Mouse (Mus musculus): ENCODE data around the gene Slit3. TPM values are rescaled to one million over a fixed set of nuclear protein-coding genes. Genes with fewer than 3 reads are reported as not detected.

Gene Slit3
- polyA plus RNA-seq, 1 experiment from 2014 or later, result not detected

DNA sequence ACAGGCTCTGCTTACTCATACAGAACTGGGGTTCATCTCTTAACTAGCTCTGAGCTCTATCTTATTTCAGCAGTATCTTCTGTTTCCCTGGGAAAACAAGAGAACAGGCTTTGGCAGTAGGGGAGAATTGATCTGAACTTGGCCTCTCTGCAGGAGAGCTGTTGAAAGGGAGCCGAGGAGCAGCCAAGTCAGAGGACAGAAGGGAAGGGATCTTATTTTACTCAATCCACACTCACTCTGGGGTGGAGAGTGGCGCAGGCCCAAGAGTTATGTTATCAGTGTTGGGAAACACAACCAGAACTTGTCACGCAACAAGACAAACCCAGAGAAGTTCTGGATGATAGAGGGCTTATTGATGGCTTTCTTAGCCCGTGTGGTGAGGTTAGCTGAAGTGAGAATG lies 130.9 kb downstream of the Slit3 start:
- Histone ChIP-seq H3K4me3 (ENCODE audit: inconsistent target) (no peak overlapping the region), H3K36me3 (ENCODE audit: inconsistent target) (no peaks in the 10 kb centered on the region), H3K79me2 (ENCODE audit: inconsistent target) (no peaks in the 10 kb centered on the region), H3K27ac (no peak overlapping the region)
- WGBS (ENCODE audit: missing documents), result 86% methylated on average over 4 of the region's 4 CpGs

GRCm38 (mm10) chr11:35257351-35257750 lies 136.3 kb downstream of the Slit3 start:
- WGBS (ENCODE audit: missing documents), result 71% methylated on average over 6 of the region's 6 CpGs

GRCm38 (mm10) chr11:35261562-35262087 lies 140.6 kb downstream of the Slit3 start:
- 92% methylated on average over 10 of the region's 10 CpGs for WGBS (ENCODE audit: missing documents)
- no peaks in the 10 kb centered on the region for H3K79me2 ChIP-seq (ENCODE audit: inconsistent target)
- H3K27ac ChIP-seq, result no peak overlapping the region
- H3K36me3 ChIP-seq (ENCODE audit: inconsistent target), result no peaks in the 10 kb centered on the region
- H3K4me3 ChIP-seq (ENCODE audit: inconsistent target), result no peak overlapping the region

More at GRCm38 (mm10) chr11:35257351-35257750, 136.3 kb downstream of the Slit3 start:
- H3K36me3 ChIP-seq (ENCODE audit: inconsistent target), result no peaks in the 10 kb centered on the region
- H3K27ac ChIP-seq, result no peak overlapping the region
- H3K4me3 ChIP-seq (ENCODE audit: inconsistent target), result no peak overlapping the region
- no peaks in the 10 kb centered on the region for H3K79me2 ChIP-seq (ENCODE audit: inconsistent target)

DNA sequence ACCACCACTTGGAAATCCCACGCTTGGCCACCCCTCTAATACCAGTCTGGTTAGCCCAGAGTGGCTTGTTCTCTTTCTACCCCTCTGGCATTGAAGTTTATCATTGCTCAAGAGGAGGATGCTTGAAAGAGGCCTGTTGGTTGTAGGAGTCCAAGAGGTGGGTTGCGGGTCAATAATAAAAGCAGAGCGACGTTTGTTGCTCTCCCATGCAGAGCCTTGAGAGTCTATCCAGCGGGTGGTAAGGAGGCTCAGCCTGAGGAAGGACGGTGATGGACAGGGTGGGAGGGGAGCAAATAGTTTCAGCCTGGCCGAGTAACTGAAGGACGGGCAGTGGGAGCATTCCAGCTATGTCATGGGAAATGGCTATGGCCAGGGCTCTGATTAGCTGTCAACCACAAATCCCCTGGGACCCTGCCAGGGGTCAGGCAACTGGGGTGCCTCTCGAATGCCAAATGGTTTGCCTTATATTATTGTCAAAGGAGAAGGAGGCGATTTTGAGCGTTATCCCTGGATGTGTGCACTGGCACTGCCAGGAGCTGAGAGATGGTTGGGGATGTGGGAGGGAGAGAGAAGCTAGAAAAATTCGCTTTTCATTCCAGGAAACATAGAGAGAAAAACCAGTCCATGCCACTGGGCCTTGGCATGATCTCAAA lies 141.4 kb downstream of the Slit3 start:
- no peaks in the 10 kb centered on the region for H3K36me3 ChIP-seq (ENCODE audit: inconsistent target)
- no peak overlapping the region for H3K4me3 ChIP-seq (ENCODE audit: inconsistent target)
- WGBS (ENCODE audit: missing documents), result 91% methylated on average over 12 of the region's 12 CpGs
- H3K79me2 ChIP-seq (ENCODE audit: inconsistent target), result no peaks in the 10 kb centered on the region
- H3K27ac ChIP-seq, result no peak overlapping the region

GRCm38 (mm10) chr11:35264749-35265148 lies 143.7 kb downstream of the Slit3 start:
- Histone ChIP-seq H3K79me2 (ENCODE audit: inconsistent target) (no peaks in the 10 kb centered on the region), H3K27ac (no peak overlapping the region), H3K36me3 (ENCODE audit: inconsistent target) (no peaks in the 10 kb centered on the region), H3K4me3 (ENCODE audit: inconsistent target) (no peak overlapping the region)
- 86% methylated on average over 3 of the region's 3 CpGs for WGBS (ENCODE audit: missing documents)

DNA sequence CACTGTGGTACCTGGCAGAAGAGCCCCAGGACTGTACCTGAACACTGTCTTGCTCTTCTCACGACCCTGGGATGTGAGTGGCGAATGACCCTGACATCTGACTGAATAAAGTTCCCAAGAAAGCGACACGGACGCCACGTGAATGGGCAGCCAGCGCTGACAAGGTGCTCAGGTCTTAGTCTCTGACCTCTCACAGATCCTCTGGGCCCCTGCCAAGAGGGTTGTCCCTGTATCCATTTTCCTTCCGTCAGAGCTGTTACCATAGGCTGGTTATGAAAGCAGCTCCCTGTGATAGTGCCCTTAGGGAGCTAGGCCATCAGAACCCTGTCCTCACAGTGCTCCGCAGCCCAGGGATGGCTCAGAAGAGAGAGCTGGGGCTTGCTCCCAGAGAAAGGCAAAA lies 149.4 kb downstream of the Slit3 start:
- Histone ChIP-seq H3K4me3 (ENCODE audit: inconsistent target) (no peak overlapping the region), H3K36me3 (ENCODE audit: inconsistent target) (no peaks in the 10 kb centered on the region), H3K79me2 (ENCODE audit: inconsistent target) (no peaks in the 10 kb centered on the region), H3K27ac (no peak overlapping the region)
- 95% methylated on average over 9 of the region's 9 CpGs for WGBS (ENCODE audit: missing documents)

DNA sequence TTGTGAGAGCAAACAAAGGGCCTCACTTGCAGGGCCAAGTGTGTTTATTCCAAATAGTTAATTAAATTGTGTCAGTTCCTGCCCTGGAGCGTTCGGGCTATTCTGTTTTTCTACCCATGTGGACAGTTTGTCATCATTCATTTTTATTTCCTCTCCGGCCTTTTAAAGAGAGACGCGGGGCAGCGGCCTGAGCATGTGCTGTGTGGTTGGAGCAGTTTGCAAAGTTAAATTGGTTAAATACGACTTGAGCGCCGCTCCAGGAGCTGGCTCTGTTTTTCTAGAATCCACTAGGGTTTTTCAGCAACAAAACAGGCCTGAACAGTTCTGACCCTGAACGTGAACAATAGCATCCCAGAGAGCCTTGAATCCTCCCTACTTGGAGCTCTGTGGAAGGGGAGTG lies 152.4 kb downstream of the Slit3 start:
- Histone ChIP-seq H3K79me2 (ENCODE audit: inconsistent target) (no peaks in the 10 kb centered on the region), H3K36me3 (ENCODE audit: inconsistent target) (no peaks in the 10 kb centered on the region), H3K4me3 (ENCODE audit: inconsistent target) (no peak overlapping the region), H3K27ac (no peak overlapping the region)
- 68% methylated on average over 10 of the region's 10 CpGs for WGBS (ENCODE audit: missing documents)

GRCm38 (mm10) chr11:35274036-35274435 lies 153.0 kb downstream of the Slit3 start:
- no peaks in the 10 kb centered on the region for H3K36me3 ChIP-seq (ENCODE audit: inconsistent target)
- no peak overlapping the region for H3K4me3 ChIP-seq (ENCODE audit: inconsistent target)
- 86% methylated on average over 3 of the region's 3 CpGs for WGBS (ENCODE audit: missing documents)
- H3K79me2 ChIP-seq (ENCODE audit: inconsistent target), result no peaks in the 10 kb centered on the region
- H3K27ac ChIP-seq, result no peak overlapping the region

GRCm38 (mm10) chr11:35275300-35275699 lies 154.3 kb downstream of the Slit3 start:
- Histone ChIP-seq H3K27ac (no peak overlapping the region), H3K79me2 (ENCODE audit: inconsistent target) (no peaks in the 10 kb centered on the region), H3K4me3 (ENCODE audit: inconsistent target) (no peak overlapping the region), H3K36me3 (ENCODE audit: inconsistent target) (no peaks in the 10 kb centered on the region)
- WGBS (ENCODE audit: missing documents), result 91% methylated on average over 7 of the region's 7 CpGs

DNA sequence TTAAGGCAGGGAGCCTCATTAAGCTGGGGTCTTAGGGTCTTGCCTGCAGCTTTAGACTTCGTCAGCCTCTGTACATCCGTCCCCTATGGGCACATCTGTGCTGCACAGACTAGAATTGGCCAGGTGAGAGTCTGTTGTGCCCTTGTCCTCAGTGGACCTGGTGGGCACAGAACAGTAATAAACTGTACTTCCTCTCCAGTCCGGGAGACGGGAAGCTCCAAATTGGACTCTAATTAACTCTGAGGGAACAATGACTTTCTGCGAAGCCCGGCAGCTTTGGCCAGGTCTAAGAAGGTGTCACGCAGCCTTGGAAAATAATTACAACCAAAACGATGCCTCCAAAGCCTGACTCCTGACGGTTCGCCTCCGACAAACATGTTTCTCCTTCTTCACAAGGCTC lies 155.0 kb downstream of the Slit3 start:
- H3K36me3 ChIP-seq (ENCODE audit: inconsistent target), result no peaks in the 10 kb centered on the region
- WGBS (ENCODE audit: missing documents), result 87% methylated on average over 11 of the region's 11 CpGs
- H3K27ac ChIP-seq, result no peak overlapping the region
- no peaks in the 10 kb centered on the region for H3K79me2 ChIP-seq (ENCODE audit: inconsistent target)
- no peak overlapping the region for H3K4me3 ChIP-seq (ENCODE audit: inconsistent target)

DNA sequence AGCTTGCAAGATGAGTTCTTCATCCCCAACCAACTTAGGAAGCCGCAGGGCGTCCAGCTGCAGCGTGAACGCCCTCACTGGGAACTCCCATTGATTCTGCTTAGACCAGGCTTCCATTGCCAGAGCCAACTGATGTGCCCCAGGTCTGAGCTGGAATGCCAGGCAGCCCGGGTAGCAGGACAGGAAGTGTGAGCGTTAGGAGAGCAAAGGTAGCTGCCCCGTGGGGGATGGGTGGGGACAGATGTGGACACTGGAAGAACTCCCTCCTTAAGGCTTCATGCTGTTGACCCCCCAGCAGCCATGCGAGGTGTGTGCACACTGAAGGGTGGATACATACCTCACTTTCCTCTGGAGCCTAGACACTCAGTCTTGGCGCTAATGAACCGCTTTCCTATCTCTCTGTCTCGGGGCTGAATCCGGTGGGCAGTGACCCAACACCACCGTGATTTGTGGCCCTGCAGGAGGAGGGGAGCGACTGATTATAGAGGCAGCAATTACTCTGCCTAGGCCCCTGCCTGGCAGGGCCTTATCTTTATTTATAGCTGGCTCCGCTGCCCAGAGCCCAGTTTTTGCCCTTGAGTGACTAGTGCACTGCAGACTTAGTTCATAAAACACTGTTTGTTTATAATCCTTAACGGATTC lies 157.2 kb downstream of the Slit3 start:
- WGBS (ENCODE audit: missing documents), result 69% methylated on average over 16 of the region's 16 CpGs
- Histone ChIP-seq H3K36me3 (ENCODE audit: inconsistent target) (no peaks in the 10 kb centered on the region), H3K79me2 (ENCODE audit: inconsistent target) (no peaks in the 10 kb centered on the region), H3K4me3 (ENCODE audit: inconsistent target) (no peak overlapping the region), H3K27ac (no peak overlapping the region)

DNA sequence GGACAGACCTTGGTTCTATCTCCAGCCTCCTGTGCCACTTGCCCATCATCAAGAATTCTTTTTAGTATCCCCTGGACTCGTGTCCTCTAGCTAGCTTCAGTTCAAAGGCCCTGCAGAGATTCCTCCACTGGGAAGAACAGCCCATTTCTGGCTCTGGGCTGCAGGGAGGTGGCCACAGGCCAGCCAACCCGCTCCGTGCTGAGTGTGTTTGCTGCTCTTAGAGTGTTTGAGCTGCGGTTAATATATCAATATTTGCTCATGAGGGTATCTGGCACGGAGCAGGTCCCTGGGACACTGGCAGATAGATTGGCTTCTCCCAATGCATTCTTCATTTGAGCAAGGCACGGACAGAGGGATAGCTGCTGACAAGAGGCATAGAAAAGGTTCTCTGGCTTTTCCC lies 159.8 kb downstream of the Slit3 start:
- H3K79me2 ChIP-seq (ENCODE audit: inconsistent target), result no peaks in the 10 kb centered on the region
- H3K27ac ChIP-seq, result no peak overlapping the region
- no peaks in the 10 kb centered on the region for H3K36me3 ChIP-seq (ENCODE audit: inconsistent target)
- 81% methylated on average over 6 of the region's 6 CpGs for WGBS (ENCODE audit: missing documents)
- no peak overlapping the region for H3K4me3 ChIP-seq (ENCODE audit: inconsistent target)

- no peaks in the 10 kb centered on the region for H3K79me2 ChIP-seq (ENCODE audit: inconsistent target)
- no peaks in the 10 kb centered on the region for H3K36me3 ChIP-seq (ENCODE audit: inconsistent target)
- H3K27ac ChIP-seq, result no peak overlapping the region
- WGBS (ENCODE audit: missing documents), result 82% methylated on average over 5 of the region's 5 CpGs
- H3K4me3 ChIP-seq (ENCODE audit: inconsistent target), result no peak overlapping the region
These were observed 161.1 kb downstream of the Slit3 start for GRCm38 (mm10) chr11:35282001-35282632.

GRCm38 (mm10) chr11:35282825-35283571 lies 162.0 kb downstream of the Slit3 start:
- H3K27ac ChIP-seq, result no peak overlapping the region
- no peaks in the 10 kb centered on the region for H3K36me3 ChIP-seq (ENCODE audit: inconsistent target)
- WGBS (ENCODE audit: missing documents), result 70% methylated on average over 12 of the region's 12 CpGs
- H3K79me2 ChIP-seq (ENCODE audit: inconsistent target), result no peaks in the 10 kb centered on the region
- H3K4me3 ChIP-seq (ENCODE audit: inconsistent target), result no peak overlapping the region

Measured in macrophage (primary cell).